10 mouse cellular contexts compared by ENCODE assay signal in genomic region chr9:45791456-45792142, GRCm38 (mm10).
"Had no signal": no experiment of that assay in that cellular context is flagged by ENCODE, and none has a peak within 500 bp of the region (broad histone marks: within the 10 kb centered on the region; RNA-seq: fewer than 3 reads in every experiment).

No protein-coding gene starts in this region.

- H3K9ac ChIP-seq: limb, embryonic 12.5 days; liver, embryonic 14.5 days; neural tube, embryonic 13.5 days; stomach, embryonic 15.5 days had no signal

- DNase-seq: kidney, adult 8-10 months; kidney, postnatal 25 days; liver; lung, adult 18-20 months; thymus, postnatal 36 days had no signal

- H3K4me3 ChIP-seq: left cerebral cortex, adult 2 months; limb, embryonic 12.5 days; neural tube, embryonic 13.5 days; stomach, embryonic 15.5 days had no signal

- H3K9me3 ChIP-seq: limb, embryonic 12.5 days; neural tube, embryonic 13.5 days; stomach, embryonic 15.5 days had no signal

- H3K27ac ChIP-seq: left cerebral cortex, adult 2 months; limb, embryonic 12.5 days; liver, embryonic 14.5 days; neural tube, embryonic 13.5 days; stomach, embryonic 15.5 days had no signal

- H3K4me1 ChIP-seq: limb, embryonic 12.5 days had no signal

- H3K27me3 ChIP-seq: limb, embryonic 12.5 days; neural tube, embryonic 13.5 days; stomach, embryonic 15.5 days had no signal

- H3K4me2 ChIP-seq: limb, embryonic 12.5 days; neural tube, embryonic 13.5 days; stomach, embryonic 15.5 days had no signal
